Mouse (Mus musculus): ENCODE measurements around the gene Ifitm6. TPM values are rescaled to one million over a fixed set of nuclear protein-coding genes. Genes with fewer than 3 reads are reported as not detected.
"Not testable (repeated sequence)": the region's sequence is repeated elsewhere in the genome, so short reads cannot be mapped to it uniquely, and the experiment has no call there.

The Ifitm6 gene
- polyA plus RNA-seq, 1 experiment from 2014 or later: 0.21 TPM

DNA sequence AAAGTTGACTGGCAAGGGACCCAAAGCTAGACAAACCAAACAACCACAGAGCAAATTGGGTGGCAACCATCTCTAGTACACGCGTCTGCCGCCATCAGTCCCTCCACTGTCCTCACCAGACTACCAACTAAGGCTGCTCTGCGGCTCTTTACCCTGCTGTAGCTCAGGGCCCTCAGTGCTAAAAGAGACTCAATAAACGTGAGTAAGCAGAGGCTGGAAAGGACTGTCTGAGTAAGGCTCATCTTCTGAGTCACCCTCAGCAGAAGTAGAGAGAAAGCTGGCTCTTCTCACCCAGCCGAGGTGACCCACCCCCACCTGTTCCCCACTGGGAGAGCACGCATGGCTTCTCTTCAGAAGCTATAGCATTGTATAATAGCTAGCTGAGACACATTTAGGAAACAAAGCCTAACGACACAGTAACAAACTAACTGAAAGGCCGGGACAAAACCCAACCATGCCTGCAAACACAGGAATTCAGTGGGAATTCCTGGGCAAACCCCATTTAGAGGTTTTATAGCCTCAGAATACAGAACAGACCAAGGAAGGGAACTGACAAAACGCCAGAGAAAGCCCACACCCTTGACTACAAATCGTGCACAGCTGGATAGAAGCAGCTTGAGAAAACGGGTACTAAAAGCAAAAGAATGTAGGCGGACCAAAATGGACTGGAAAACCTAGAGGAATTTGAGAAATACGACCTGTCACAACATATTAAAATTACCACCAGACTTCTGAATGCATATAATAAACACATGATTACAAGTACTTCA lies 44.1 kb downstream of the Ifitm6 start:
- DNase-seq (ENCODE audit: low read depth, low spot score) (no peak), ATAC-seq (peak; percentile 76)
- POLR2A ChIA-PET: interaction anchor here (0.5 to 0.9 kb wide), 2 partner anchors 31 to 221 kb away, joined by 3 to 4 read pairs; partner anchors contain the start of gene Lrrc56
- in situ Hi-C loops (cut with MboI; ENCODE audit: low pct_unique_long_range_greater_than_20kb): no loop called here
- H3K27me3 ChIP-seq: no peaks in the 10 kb centered on the region
- CTCF ChIA-PET: interaction anchor here (0.9 to 2.1 kb wide), 4 partner anchors 14 to 96 kb away, joined by 3 to 8 read pairs (median 4); no protein-coding TSS in a partner anchor
- no peak for TF ChIP-seq CTCF (IDR thresholded peaks at IDR 0.05)

GRCm38 (mm10) chr7:140971479-140972171 lies 46.1 kb downstream of the Ifitm6 start:
- CTCF ChIA-PET: interaction anchor here (1.3 to 2.0 kb wide), 2 partner anchors 12 to 37 kb away, joined by 3 to 6 read pairs; no protein-coding TSS in a partner anchor
- no peak for ATAC-seq
- no peak for TF ChIP-seq CTCF (IDR thresholded peaks at IDR 0.05)
- DNase-seq (ENCODE audit: low read depth, low spot score): no peak
- POLR2A ChIA-PET: no interaction called here
- in situ Hi-C loops (cut with MboI; ENCODE audit: low pct_unique_long_range_greater_than_20kb): no loop called here
- no peaks in the 10 kb centered on the region for H3K27me3 ChIP-seq

DNA sequence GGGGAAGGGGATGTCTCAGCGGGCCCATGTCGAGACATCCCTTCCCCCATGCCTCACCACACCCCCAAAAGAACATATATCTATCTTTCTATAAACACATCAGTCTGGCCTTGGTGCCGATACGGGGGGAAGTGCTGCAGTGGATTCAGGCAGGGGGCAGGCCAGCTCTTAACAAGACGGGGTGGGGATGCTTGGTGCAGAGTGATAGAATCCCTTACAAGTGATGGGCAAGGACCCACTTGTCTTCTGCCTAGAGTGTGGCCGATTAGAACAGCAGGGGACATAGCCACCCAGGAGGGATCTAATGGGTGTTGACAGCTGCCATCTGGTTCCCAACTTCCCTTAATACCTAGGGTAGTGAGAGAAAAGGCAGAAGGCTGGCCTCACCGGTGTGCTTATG lies 46.8 kb downstream of the Ifitm6 start:
- ATAC-seq: no peak
- in situ Hi-C loops (cut with MboI; ENCODE audit: low pct_unique_long_range_greater_than_20kb): no loop called here
- POLR2A ChIA-PET: no interaction called here
- TF ChIP-seq CTCF (IDR thresholded peaks at IDR 0.05): no peak
- no peaks in the 10 kb centered on the region for H3K27me3 ChIP-seq
- no peak for DNase-seq (ENCODE audit: low read depth, low spot score)
- CTCF ChIA-PET: interaction anchor here (1.3 to 2.0 kb wide), 2 partner anchors 11 to 37 kb away, joined by 3 to 6 read pairs; no protein-coding TSS in a partner anchor

DNA sequence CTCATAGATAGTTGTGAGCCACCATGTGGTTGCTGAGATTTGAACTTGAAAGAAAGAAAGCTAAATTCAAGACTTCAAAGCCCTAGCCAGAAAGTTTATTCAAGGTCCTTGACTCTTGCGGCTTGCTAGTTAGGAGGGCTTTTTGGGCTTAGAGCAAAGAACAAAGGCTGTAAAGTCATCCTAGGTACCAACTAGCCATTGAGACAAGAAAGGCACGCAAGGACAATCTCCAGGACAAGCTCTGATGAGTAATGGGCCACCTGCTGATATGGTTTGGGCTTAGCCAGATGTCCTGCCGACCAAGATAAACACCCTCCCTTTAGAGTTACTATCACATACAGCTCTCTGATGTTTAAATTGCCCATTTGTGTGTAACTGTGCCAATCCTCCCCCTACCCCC lies 49.0 kb downstream of the Ifitm6 start:
- POLR2A ChIA-PET; ATAC-seq; in situ Hi-C loops (cut with MboI; ENCODE audit: low pct_unique_long_range_greater_than_20kb); DNase-seq (ENCODE audit: low read depth, low spot score); H3K27me3 ChIP-seq: not testable (repeated sequence)
- CTCF ChIA-PET: interaction anchor here (1.1 to 1.9 kb wide), 2 partner anchors 9 to 40 kb away, joined by 5 read pairs; no protein-coding TSS in a partner anchor

- DNase-seq (ENCODE audit: low read depth, low spot score) (no peak), ATAC-seq (no peak)
- in situ Hi-C loops (cut with MboI; ENCODE audit: low pct_unique_long_range_greater_than_20kb): no loop called here
- CTCF ChIA-PET: interaction anchor here (1.0 to 1.9 kb wide), 3 partner anchors 8 to 41 kb away, joined by 3 to 5 read pairs (median 5); no protein-coding TSS in a partner anchor
- TF ChIP-seq CTCF (IDR thresholded peaks at IDR 0.05): no peak
- POLR2A ChIA-PET: no interaction called here
- no peaks in the 10 kb centered on the region for H3K27me3 ChIP-seq
Observed at GRCm38 (mm10) chr7:140967862-140968591, 49.7 kb downstream of the Ifitm6 start.

DNA sequence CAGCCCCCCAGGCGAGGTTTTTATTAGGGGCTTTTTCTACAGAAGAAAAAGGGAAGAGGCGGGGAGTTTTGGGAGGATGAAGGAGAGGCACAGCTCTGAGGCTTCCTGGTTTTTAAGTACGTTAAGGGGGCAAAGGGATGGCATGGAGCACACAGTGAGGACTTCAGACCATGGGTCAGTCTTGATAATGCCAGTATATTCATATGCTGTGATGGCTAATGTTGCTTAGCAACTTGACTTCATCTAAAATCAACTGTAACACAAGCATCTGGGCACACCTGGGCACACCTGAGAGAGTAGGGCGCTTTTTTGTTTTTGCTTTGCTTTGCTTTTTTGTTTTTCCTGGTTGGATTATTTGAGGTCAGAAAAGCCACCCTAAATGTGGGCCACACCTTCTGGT lies 50.8 kb downstream of the Ifitm6 start, which contains the start of gene Ifitm1:
Ifitm1 (plus strand) TSS at position 301 of the 400 bp plus-strand sequence.
- in situ Hi-C loops (cut with MboI; ENCODE audit: low pct_unique_long_range_greater_than_20kb): no loop called here
- no peak for TF ChIP-seq CTCF (IDR thresholded peaks at IDR 0.05)
- no peaks in the 10 kb centered on the region for H3K27me3 ChIP-seq
- no peak for DNase-seq (ENCODE audit: low read depth, low spot score)
- ChIA-PET POLR2A (no interaction called here), CTCF (interaction anchor here (1.1 kb wide), 2 partner anchors 7 to 41 kb away, joined by 3 to 5 read pairs; no protein-coding TSS in a partner anchor)
- no peak for ATAC-seq

Other genes with a start within 250 kb of the Ifitm6 start
- gene Syce1, start 230.1 kb downstream of the Ifitm6 start, polyA plus RNA-seq (2021): not detected
- gene Zfp941, start 195.7 kb downstream of the Ifitm6 start, polyA plus RNA-seq (2021): not detected
- 0.18 TPM for gene Urah, start 182.9 kb downstream of the Ifitm6 start, polyA plus RNA-seq (2021)
- 0.23 TPM for gene Scgb1c1, start 172.4 kb downstream of the Ifitm6 start, polyA plus RNA-seq (2021)
- 0.31 TPM for gene Odf3, start 170.1 kb downstream of the Ifitm6 start, polyA plus RNA-seq (2021)
- gene Gm45785, start 161.6 kb downstream of the Ifitm6 start, polyA plus RNA-seq (2021): not detected
- 67.0 TPM for gene Ric8a, start 161.0 kb downstream of the Ifitm6 start, polyA plus RNA-seq (2021)
- 28.0 TPM for gene Bet1l, start 160.3 kb downstream of the Ifitm6 start, polyA plus RNA-seq (2021)
- 148 TPM for gene Psmd13, start 136.0 kb downstream of the Ifitm6 start, polyA plus RNA-seq (2021)
- 48.3 TPM for gene Sirt3, start 135.6 kb downstream of the Ifitm6 start, polyA plus RNA-seq (2021)
- gene Cox8b, start 117.5 kb downstream of the Ifitm6 start, polyA plus RNA-seq (2021): not detected
- not detected for gene Nlrp6, start 97.0 kb downstream of the Ifitm6 start, polyA plus RNA-seq (2021)
- gene Pgghg, start 76.5 kb downstream of the Ifitm6 start, polyA plus RNA-seq (2021): 18.3 TPM
- gene Ifitm5, start 67.6 kb downstream of the Ifitm6 start, polyA plus RNA-seq (2021): 0.30 TPM
- 0.50 TPM for gene Gm45717, start 62.0 kb downstream of the Ifitm6 start, polyA plus RNA-seq (2021)
- 257 TPM for gene Ifitm2, start 61.9 kb downstream of the Ifitm6 start, polyA plus RNA-seq (2021)
- gene Ifitm1, start 50.7 kb downstream of the Ifitm6 start, polyA plus RNA-seq (2021): 0.22 TPM
- gene Ifitm3, start 7.2 kb downstream of the Ifitm6 start, polyA plus RNA-seq (2021): 8.6 TPM
- gene Gm17387, start 11.2 kb upstream of the Ifitm6 start, polyA plus RNA-seq (2021): not detected
- gene B4galnt4, start 43.2 kb upstream of the Ifitm6 start, polyA plus RNA-seq (2021): 2.2 TPM
- 2.2 TPM for gene Pkp3, start 60.3 kb upstream of the Ifitm6 start, polyA plus RNA-seq (2021)
- 7.6 TPM for gene Sigirr, start 82.6 kb upstream of the Ifitm6 start, polyA plus RNA-seq (2021)
- gene Ano9, start 99.9 kb upstream of the Ifitm6 start, polyA plus RNA-seq (2021): 0.09 TPM
- 96.0 TPM for gene Ptdss2, start 104.5 kb upstream of the Ifitm6 start, polyA plus RNA-seq (2021)
- 292 TPM for gene Rnh1, start 154.9 kb upstream of the Ifitm6 start, polyA plus RNA-seq (2021)
- gene Hras, start 176.1 kb upstream of the Ifitm6 start, polyA plus RNA-seq (2021): 80.1 TPM
- 13.7 TPM for gene Lrrc56, start 176.2 kb upstream of the Ifitm6 start, polyA plus RNA-seq (2021)
- 4.5 TPM for gene Lmntd2, start 196.2 kb upstream of the Ifitm6 start, polyA plus RNA-seq (2021)
- gene Rassf7, start 197.9 kb upstream of the Ifitm6 start, polyA plus RNA-seq (2021): 48.3 TPM
- gene Phrf1, start 210.9 kb upstream of the Ifitm6 start, polyA plus RNA-seq (2021): 68.6 TPM
- 10.5 TPM for gene Irf7, start 248.6 kb upstream of the Ifitm6 start, polyA plus RNA-seq (2021)

Measured in Patski (cell line).